Mouse (Mus musculus): ENCODE measurements at regions not wholly inside any gene's neighbourhood (a gene's known extent, or its start where the extent isn't known, plus 50 kb on each side); places are given as distances from the start of the nearest gene placed in this dataset.

- H3K27me3 ChIP-seq (ENCODE audit: control insufficient read depth, insufficient read depth, insufficient read length), result no peaks in the 10 kb centered on the region
- H3K4me3 ChIP-seq, result no peak overlapping the region
- no peaks in the 10 kb centered on the region for H3K79me2 ChIP-seq (ENCODE audit: control insufficient read depth, insufficient read depth)
- no peak overlapping the region for H3K4me2 ChIP-seq (ENCODE audit: low read depth)
- no peaks in the 10 kb centered on the region for H3K36me3 ChIP-seq (ENCODE audit: control insufficient read depth, insufficient read depth)
- H3ac ChIP-seq (ENCODE audit: control insufficient read depth, insufficient read length), result no peak overlapping the region
- TF ChIP-seq POLR2AphosphoS2 (IDR thresholded peaks at IDR 0.05; ENCODE audit: insufficient read length, low read depth) (no peak), POLR2A (IDR thresholded peaks at IDR 0.05; ENCODE audit: insufficient read length, low read depth) (no peak), TCF12 (IDR thresholded peaks at IDR 0.05; ENCODE audit: insufficient read depth, poor library complexity, severe bottlenecking) (no peak), USF1 (IDR thresholded peaks at IDR 0.05; ENCODE audit: low read depth) (no peak)
These were observed 169.7 kb downstream of the Snx13 start for GRCm38 (mm10) chr12:35216725-35217124.

DNA sequence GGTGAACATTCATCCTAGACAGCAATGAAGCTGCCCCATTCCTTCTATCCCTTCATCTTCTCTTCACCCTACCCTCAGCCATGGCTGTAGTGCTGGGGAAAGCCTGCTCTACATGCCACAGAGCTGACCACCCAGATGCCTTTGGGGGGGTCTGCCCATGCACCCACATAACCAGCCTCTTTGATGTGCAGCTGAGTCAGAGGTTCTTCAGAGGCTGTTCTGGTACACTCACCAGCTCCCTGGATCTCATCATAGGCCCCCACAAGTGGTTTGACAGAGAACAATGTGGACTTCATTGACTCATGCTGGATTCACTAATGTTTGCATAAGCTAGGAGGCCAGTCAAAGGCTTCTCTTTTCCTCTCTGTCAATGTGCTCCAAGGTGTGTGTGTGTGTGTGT lies 162.4 kb downstream of the Snx13 start:
- no peaks in the 10 kb centered on the region for H3K36me3 ChIP-seq (ENCODE audit: control insufficient read depth, insufficient read depth)
- TF ChIP-seq SRF (IDR thresholded peaks at IDR 0.05; ENCODE audit: control insufficient read depth, insufficient read length, low read depth) (no peak), POLR2AphosphoS2 (IDR thresholded peaks at IDR 0.05; ENCODE audit: insufficient read length, low read depth) (no peak), TCF3 (IDR thresholded peaks at IDR 0.05; ENCODE audit: insufficient read length, low read depth) (no peak), POLR2A (IDR thresholded peaks at IDR 0.05; ENCODE audit: insufficient read length, low read depth) (no peak), TCF12 (IDR thresholded peaks at IDR 0.05; ENCODE audit: insufficient read depth, poor library complexity, severe bottlenecking) (no peak), E2F4 (IDR thresholded peaks at IDR 0.05; ENCODE audit: insufficient read depth) (no peak), USF1 (IDR thresholded peaks at IDR 0.05; ENCODE audit: low read depth) (no peak), MYOG (IDR thresholded peaks at IDR 0.05; ENCODE audit: control insufficient read depth in 1 of 3, insufficient read depth in 1 of 3, insufficient read length in 2 of 3, low read depth in 2 of 3) (no peak)
- H3K79me2 ChIP-seq (ENCODE audit: control insufficient read depth, insufficient read depth), result no peaks in the 10 kb centered on the region
- no peak overlapping the region for H3ac ChIP-seq (ENCODE audit: control insufficient read depth, insufficient read length)
- no peaks in the 10 kb centered on the region for H3K27me3 ChIP-seq (ENCODE audit: control insufficient read depth, insufficient read depth, insufficient read length)
- H3K4me2 ChIP-seq (ENCODE audit: low read depth), result no peak overlapping the region
- H3K4me3 ChIP-seq, result no peak overlapping the region

- Histone ChIP-seq H3K4me3 (no peak overlapping the region), H3K4me2 (ENCODE audit: low read depth) (no peak overlapping the region), H3K27me3 (ENCODE audit: control insufficient read depth, insufficient read depth, insufficient read length) (no peaks in the 10 kb centered on the region), H3K79me2 (ENCODE audit: control insufficient read depth, insufficient read depth) (no peaks in the 10 kb centered on the region), H3K36me3 (ENCODE audit: control insufficient read depth, insufficient read depth) (no peaks in the 10 kb centered on the region), H3ac (ENCODE audit: control insufficient read depth, insufficient read length) (no peak overlapping the region)
- TF ChIP-seq POLR2AphosphoS2 (IDR thresholded peaks at IDR 0.05; ENCODE audit: insufficient read length, low read depth) (no peak), POLR2A (IDR thresholded peaks at IDR 0.05; ENCODE audit: insufficient read length, low read depth) (no peak), REST (IDR thresholded peaks at IDR 0.05; ENCODE audit: insufficient read depth, insufficient read length) (no peak), MYOG (IDR thresholded peaks at IDR 0.05; ENCODE audit: control insufficient read depth in 1 of 3, insufficient read depth in 1 of 3, insufficient read length in 2 of 3, low read depth in 2 of 3) (no peak), TCF3 (IDR thresholded peaks at IDR 0.05; ENCODE audit: insufficient read length, low read depth) (no peak), MAX (IDR thresholded peaks at IDR 0.05; ENCODE audit: low read depth) (no peak), SRF (IDR thresholded peaks at IDR 0.05; ENCODE audit: control insufficient read depth, insufficient read length, low read depth) (no peak), TCF12 (IDR thresholded peaks at IDR 0.05; ENCODE audit: insufficient read depth, poor library complexity, severe bottlenecking) (no peak), USF1 (IDR thresholded peaks at IDR 0.05; ENCODE audit: low read depth) (no peak), CEBPB (IDR thresholded peaks at IDR 0.05; ENCODE audit: insufficient read depth, poor library complexity, severe bottlenecking) (no peak), E2F4 (IDR thresholded peaks at IDR 0.05; ENCODE audit: insufficient read depth) (no peak), MYOD1 (IDR thresholded peaks at IDR 0.05; ENCODE audit: control insufficient read depth in 1 of 3, insufficient read length in 2 of 3, low read depth in 2 of 3) (no peak)
These were observed 160.6 kb downstream of the Snx13 start for GRCm38 (mm10) chr12:35207605-35208004.

DNA sequence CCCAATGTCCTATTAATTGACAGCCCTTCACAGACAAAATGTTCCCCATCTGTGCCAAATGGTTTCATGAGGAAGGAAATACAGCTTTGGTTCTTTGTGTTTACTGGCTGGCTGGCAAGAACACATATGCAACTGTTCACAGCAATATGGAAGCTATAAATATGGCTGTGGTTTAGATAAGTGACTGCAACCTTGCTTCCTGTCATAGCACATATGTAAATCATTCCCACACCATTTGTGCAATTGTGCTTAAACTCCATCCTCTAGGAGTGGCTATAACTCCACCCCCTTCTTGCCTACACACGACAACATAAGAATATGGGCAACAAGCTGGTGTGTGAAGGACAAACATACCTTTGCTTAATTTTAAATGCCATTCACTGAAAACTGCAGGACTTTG lies 156.4 kb downstream of the Snx13 start:
- no peak overlapping the region for H3K4me2 ChIP-seq (ENCODE audit: low read depth)
- TF ChIP-seq CEBPB (IDR thresholded peaks at IDR 0.05; ENCODE audit: insufficient read depth, poor library complexity, severe bottlenecking) (no peak), SRF (IDR thresholded peaks at IDR 0.05; ENCODE audit: control insufficient read depth, insufficient read length, low read depth) (no peak), REST (IDR thresholded peaks at IDR 0.05; ENCODE audit: insufficient read depth, insufficient read length) (no peak), MYOG (IDR thresholded peaks at IDR 0.05; ENCODE audit: control insufficient read depth in 1 of 3, insufficient read depth in 1 of 3, insufficient read length in 2 of 3, low read depth in 2 of 3) (no peak), MYOD1 (IDR thresholded peaks at IDR 0.05; ENCODE audit: control insufficient read depth in 1 of 3, insufficient read length in 2 of 3, low read depth in 2 of 3) (no peak), TCF12 (IDR thresholded peaks at IDR 0.05; ENCODE audit: insufficient read depth, poor library complexity, severe bottlenecking) (no peak), POLR2AphosphoS2 (IDR thresholded peaks at IDR 0.05; ENCODE audit: insufficient read length, low read depth) (no peak), TCF3 (IDR thresholded peaks at IDR 0.05; ENCODE audit: insufficient read length, low read depth) (no peak), E2F4 (IDR thresholded peaks at IDR 0.05; ENCODE audit: insufficient read depth) (no peak), MAX (IDR thresholded peaks at IDR 0.05; ENCODE audit: low read depth) (no peak), POLR2A (IDR thresholded peaks at IDR 0.05; ENCODE audit: insufficient read length, low read depth) (no peak), USF1 (IDR thresholded peaks at IDR 0.05; ENCODE audit: low read depth) (no peak)
- no peaks in the 10 kb centered on the region for H3K36me3 ChIP-seq (ENCODE audit: control insufficient read depth, insufficient read depth)
- H3K79me2 ChIP-seq (ENCODE audit: control insufficient read depth, insufficient read depth), result no peaks in the 10 kb centered on the region
- no peak overlapping the region for H3K4me3 ChIP-seq
- no peaks in the 10 kb centered on the region for H3K27me3 ChIP-seq (ENCODE audit: control insufficient read depth, insufficient read depth, insufficient read length)
- no peak overlapping the region for H3ac ChIP-seq (ENCODE audit: control insufficient read depth, insufficient read length)

DNA sequence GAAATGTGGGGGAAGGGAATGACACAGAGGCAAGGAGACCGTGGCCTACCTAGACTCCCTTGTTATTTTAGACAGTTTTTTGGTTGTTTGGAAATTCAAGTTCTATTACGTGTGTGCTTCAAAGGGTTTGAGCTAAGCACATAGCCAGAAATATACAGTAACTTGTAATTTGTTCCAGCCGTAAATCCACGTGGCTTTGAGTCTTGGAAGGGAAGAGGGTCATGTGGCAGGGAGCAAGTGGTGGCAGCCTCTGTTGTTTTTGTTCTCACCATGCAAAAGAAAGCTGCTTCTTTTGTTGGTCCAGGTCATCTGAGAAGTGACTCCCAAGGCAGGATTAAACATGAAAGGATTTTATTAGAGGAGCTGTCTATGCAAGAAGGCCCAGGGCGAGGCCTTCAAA lies 153.1 kb downstream of the Snx13 start:
- TF ChIP-seq CEBPB (IDR thresholded peaks at IDR 0.05; ENCODE audit: insufficient read depth, poor library complexity, severe bottlenecking), result no peak
- TF ChIP-seq USF1 (IDR thresholded peaks at IDR 0.05; ENCODE audit: low read depth), result no peak
- TF ChIP-seq TCF3 (IDR thresholded peaks at IDR 0.05; ENCODE audit: insufficient read length, low read depth), result no peak
- TF ChIP-seq POLR2AphosphoS2 (IDR thresholded peaks at IDR 0.05; ENCODE audit: insufficient read length, low read depth), result no peak
- TF ChIP-seq REST (IDR thresholded peaks at IDR 0.05; ENCODE audit: insufficient read depth, insufficient read length), result no peak
- TF ChIP-seq MYOD1 (IDR thresholded peaks at IDR 0.05; ENCODE audit: control insufficient read depth in 1 of 3, insufficient read length in 2 of 3, low read depth in 2 of 3), result no peak
- TF ChIP-seq TCF12 (IDR thresholded peaks at IDR 0.05; ENCODE audit: insufficient read depth, poor library complexity, severe bottlenecking), result no peak
- no peak for TF ChIP-seq SRF (IDR thresholded peaks at IDR 0.05; ENCODE audit: control insufficient read depth, insufficient read length, low read depth)
- TF ChIP-seq E2F4 (IDR thresholded peaks at IDR 0.05; ENCODE audit: insufficient read depth), result no peak
- no peak for TF ChIP-seq MAX (IDR thresholded peaks at IDR 0.05; ENCODE audit: low read depth)
- no peak for TF ChIP-seq POLR2A (IDR thresholded peaks at IDR 0.05; ENCODE audit: insufficient read length, low read depth)
- TF ChIP-seq MYOG (IDR thresholded peaks at IDR 0.05; ENCODE audit: control insufficient read depth in 1 of 3, insufficient read depth in 1 of 3, insufficient read length in 2 of 3, low read depth in 2 of 3), result no peak
- no peaks in the 10 kb centered on the region for H3K27me3 ChIP-seq (ENCODE audit: control insufficient read depth, insufficient read depth, insufficient read length)
- no peak overlapping the region for H3K4me2 ChIP-seq (ENCODE audit: low read depth)
- no peak overlapping the region for H3K4me3 ChIP-seq
- H3K79me2 ChIP-seq (ENCODE audit: control insufficient read depth, insufficient read depth), result no peaks in the 10 kb centered on the region
- H3ac ChIP-seq (ENCODE audit: control insufficient read depth, insufficient read length), result no peak overlapping the region
- H3K36me3 ChIP-seq (ENCODE audit: control insufficient read depth, insufficient read depth), result no peaks in the 10 kb centered on the region
